Mouse (Mus musculus): ENCODE measurements at regions not wholly inside any gene's neighbourhood (a gene's known extent, or its start where the extent isn't known, plus 50 kb on each side); places are given as distances from the start of the nearest gene placed in this dataset.

GRCm38 (mm10) chr1:120748963-120749362, 146.7 kb downstream of the En1 start:
- no peak overlapping the region for H3K4me3 ChIP-seq (replicated peaks; ENCODE audit: control insufficient read depth, low read depth, low read length)
- 80% methylated on average over 6 of the region's 6 CpGs for WGBS
- no peaks in the 10 kb centered on the region for H3K4me1 ChIP-seq (ENCODE audit: control insufficient read depth, insufficient read depth, low read length)
- TF ChIP-seq CTCF (IDR thresholded peaks at IDR 0.05; ENCODE audit: control insufficient read depth, insufficient read depth, low read length) (no peak), POLR2A (IDR thresholded peaks at IDR 0.05; ENCODE audit: borderline replicate concordance, control insufficient read depth, low read depth, low read length) (no peak)
- H3K27ac ChIP-seq (ENCODE audit: control insufficient read depth, insufficient read depth, low read depth, low read length, poor library complexity) = no peak overlapping the region

- Histone ChIP-seq H3K27ac (ENCODE audit: control insufficient read depth, insufficient read depth, low read depth, low read length, poor library complexity) (no peak overlapping the region), H3K4me3 (replicated peaks; ENCODE audit: control insufficient read depth, low read depth, low read length) (no peak overlapping the region), H3K4me1 (ENCODE audit: control insufficient read depth, insufficient read depth, low read length) (no peaks in the 10 kb centered on the region)
- WGBS = 89% methylated on average over 1 of the region's 1 CpGs
- TF ChIP-seq POLR2A (IDR thresholded peaks at IDR 0.05; ENCODE audit: borderline replicate concordance, control insufficient read depth, low read depth, low read length) = no peak
- no peak for TF ChIP-seq CTCF (IDR thresholded peaks at IDR 0.05; ENCODE audit: control insufficient read depth, insufficient read depth, low read length)
Observed at GRCm38 (mm10) chr1:120753406-120753805, 151.2 kb downstream of the En1 start.

GRCm38 (mm10) chr1:120754337-120754736, 152.1 kb downstream of the En1 start:
- Histone ChIP-seq H3K4me3 (replicated peaks; ENCODE audit: control insufficient read depth, low read depth, low read length) (no peak overlapping the region), H3K4me1 (ENCODE audit: control insufficient read depth, insufficient read depth, low read length) (no peaks in the 10 kb centered on the region), H3K27ac (ENCODE audit: control insufficient read depth, insufficient read depth, low read depth, low read length, poor library complexity) (no peak overlapping the region)
- 77% methylated on average over 5 of the region's 5 CpGs for WGBS
- TF ChIP-seq POLR2A (IDR thresholded peaks at IDR 0.05; ENCODE audit: borderline replicate concordance, control insufficient read depth, low read depth, low read length) = no peak
- no peak for TF ChIP-seq CTCF (IDR thresholded peaks at IDR 0.05; ENCODE audit: control insufficient read depth, insufficient read depth, low read length)

GRCm38 (mm10) chr1:120757283-120757821, 155.1 kb downstream of the En1 start:
- H3K4me3 ChIP-seq (replicated peaks; ENCODE audit: control insufficient read depth, low read depth, low read length) = no peak overlapping the region
- no peak overlapping the region for H3K27ac ChIP-seq (ENCODE audit: control insufficient read depth, insufficient read depth, low read depth, low read length, poor library complexity)
- H3K4me1 ChIP-seq (ENCODE audit: control insufficient read depth, insufficient read depth, low read length) = no peaks in the 10 kb centered on the region
- WGBS = 75% methylated on average over 9 of the region's 9 CpGs
- TF ChIP-seq POLR2A (IDR thresholded peaks at IDR 0.05; ENCODE audit: borderline replicate concordance, control insufficient read depth, low read depth, low read length) (no peak), CTCF (IDR thresholded peaks at IDR 0.05; ENCODE audit: control insufficient read depth, insufficient read depth, low read length) (no peak)

- no peak for TF ChIP-seq POLR2A (IDR thresholded peaks at IDR 0.05; ENCODE audit: borderline replicate concordance, control insufficient read depth, low read depth, low read length)
- no peak for TF ChIP-seq CTCF (IDR thresholded peaks at IDR 0.05; ENCODE audit: control insufficient read depth, insufficient read depth, low read length)
- Histone ChIP-seq H3K4me1 (ENCODE audit: control insufficient read depth, insufficient read depth, low read length) (no peaks in the 10 kb centered on the region), H3K4me3 (replicated peaks; ENCODE audit: control insufficient read depth, low read depth, low read length) (no peak overlapping the region), H3K27ac (ENCODE audit: control insufficient read depth, insufficient read depth, low read depth, low read length, poor library complexity) (no peak overlapping the region)
- 71% methylated on average over 7 of the region's 7 CpGs for WGBS
Observed at GRCm38 (mm10) chr1:120758172-120758571, 156.0 kb downstream of the En1 start.

- Histone ChIP-seq H3K4me3 (replicated peaks; ENCODE audit: control insufficient read depth, low read depth, low read length) (no peak overlapping the region), H3K4me1 (ENCODE audit: control insufficient read depth, insufficient read depth, low read length) (no peaks in the 10 kb centered on the region), H3K27ac (ENCODE audit: control insufficient read depth, insufficient read depth, low read depth, low read length, poor library complexity) (no peak overlapping the region)
- 58% methylated on average over 5 of the region's 5 CpGs for WGBS
- TF ChIP-seq CTCF (IDR thresholded peaks at IDR 0.05; ENCODE audit: control insufficient read depth, insufficient read depth, low read length) = no peak
Observed at GRCm38 (mm10) chr1:120758762-120759161, 156.5 kb downstream of the En1 start.

GRCm38 (mm10) chr1:120759380-120759779, 157.2 kb downstream of the En1 start:
- Histone ChIP-seq H3K4me1 (ENCODE audit: control insufficient read depth, insufficient read depth, low read length) (no peaks in the 10 kb centered on the region), H3K4me3 (replicated peaks; ENCODE audit: control insufficient read depth, low read depth, low read length) (no peak overlapping the region), H3K27ac (ENCODE audit: control insufficient read depth, insufficient read depth, low read depth, low read length, poor library complexity) (no peak overlapping the region)
- 72% methylated on average over 3 of the region's 3 CpGs for WGBS
- TF ChIP-seq POLR2A (IDR thresholded peaks at IDR 0.05; ENCODE audit: borderline replicate concordance, control insufficient read depth, low read depth, low read length) (no peak), CTCF (IDR thresholded peaks at IDR 0.05; ENCODE audit: control insufficient read depth, insufficient read depth, low read length) (no peak)

- WGBS = 78% methylated on average over 9 of the region's 9 CpGs
- no peaks in the 10 kb centered on the region for H3K4me1 ChIP-seq (ENCODE audit: control insufficient read depth, insufficient read depth, low read length)
- TF ChIP-seq POLR2A (IDR thresholded peaks at IDR 0.05; ENCODE audit: borderline replicate concordance, control insufficient read depth, low read depth, low read length) = no peak
- no peak for TF ChIP-seq CTCF (IDR thresholded peaks at IDR 0.05; ENCODE audit: control insufficient read depth, insufficient read depth, low read length)
- no peak overlapping the region for H3K4me3 ChIP-seq (replicated peaks; ENCODE audit: control insufficient read depth, low read depth, low read length)
- no peak overlapping the region for H3K27ac ChIP-seq (ENCODE audit: control insufficient read depth, insufficient read depth, low read depth, low read length, poor library complexity)
Observed at GRCm38 (mm10) chr1:120761364-120761763, 159.1 kb downstream of the En1 start.

- no peak overlapping the region for H3K4me3 ChIP-seq (replicated peaks; ENCODE audit: control insufficient read depth, low read depth, low read length)
- no peak for TF ChIP-seq CTCF (IDR thresholded peaks at IDR 0.05; ENCODE audit: control insufficient read depth, insufficient read depth, low read length)
- 76% methylated on average over 2 of the region's 2 CpGs for WGBS
- H3K4me1 ChIP-seq (ENCODE audit: control insufficient read depth, insufficient read depth, low read length) = no peaks in the 10 kb centered on the region
- H3K27ac ChIP-seq (ENCODE audit: control insufficient read depth, insufficient read depth, low read depth, low read length, poor library complexity) = no peak overlapping the region
Observed at GRCm38 (mm10) chr1:120762498-120762897, 160.3 kb downstream of the En1 start.

Data from bone marrow, adult 2 months (tissue).